Mouse (Mus musculus) embryonic fibroblast, embryonic 13.5 days (primary cell): ENCODE measurements around the gene Cpn2. TPM values are rescaled to one million over a fixed set of nuclear protein-coding genes. Genes with fewer than 3 reads are reported as not detected.

Experiments
- H3K27ac ChIP-seq: 2 replicates; pipeline ENCODE4 v1.5.1; 2012; ENCODE audit warnings: low read length, control low read depth, inconsistent platforms; ENCODE audit not compliant: insufficient read depth
- H3K4me1 ChIP-seq: 2 replicates; pipeline ENCODE4 v1.6.1; 2011; ENCODE audit warnings: low read length; ENCODE audit not compliant: control insufficient read depth, insufficient read depth
- H3K4me3 ChIP-seq: 2 replicates; pipeline ENCODE4 v1.5.1; 2011; ENCODE audit warnings: mild to moderate bottlenecking, control low read depth, low read length; ENCODE audit not compliant: insufficient read depth
- CTCF ChIP-seq: IDR thresholded peaks from 2 replicates; pipeline ENCODE4 v1.5.1; 2011; ENCODE audit warnings: mild to moderate bottlenecking, control low read depth, low read length, moderate library complexity, borderline replicate concordance; ENCODE audit not compliant: insufficient read depth
- POLR2A ChIP-seq: IDR thresholded peaks from 2 replicates; pipeline ENCODE4 v1.6.1; 2011; ENCODE audit warnings: low read depth, mild to moderate bottlenecking, control low read depth, low read length, moderate library complexity
- polyA plus RNA-seq: library from polyadenylated mRNA; stranded (reverse); fragments of >200 nt; gene quantifications from 2 replicates; pipeline ENCODE4 v1.2.4, GENCODE M21; 2011; ENCODE audit warnings: low read depth; ENCODE audit not compliant: missing spikeins, insufficient read length

Cpn2 gene
- polyA plus RNA-seq, 1 experiment: 0.67 TPM

DNA sequence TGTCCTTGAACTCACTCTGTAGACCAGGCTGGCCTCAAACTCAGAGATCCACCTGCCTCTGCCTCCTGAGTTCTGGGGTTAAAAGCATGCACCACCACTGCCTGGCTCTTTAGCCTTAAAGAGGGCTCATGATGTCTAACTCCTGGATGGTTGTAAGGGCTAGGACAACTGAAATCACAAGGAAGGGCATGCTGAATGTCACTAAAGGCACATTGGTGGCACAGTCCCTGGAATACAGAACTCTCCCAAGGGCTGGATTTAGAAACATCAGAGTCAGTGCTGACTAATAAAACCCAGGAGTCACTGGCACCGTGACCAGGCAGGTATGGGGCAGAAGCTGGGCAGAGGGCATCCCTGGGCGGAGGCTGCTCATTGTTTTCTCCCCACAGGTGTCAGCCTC is 36.1 kb upstream of the Cpn2 start:
- no peak overlapping the region for H3K27ac ChIP-seq
- no peak overlapping the region for H3K4me3 ChIP-seq
- TF ChIP-seq POLR2A (no peak), CTCF (no peak)
- H3K4me1 ChIP-seq: no peaks in the 10 kb centered on the region

DNA sequence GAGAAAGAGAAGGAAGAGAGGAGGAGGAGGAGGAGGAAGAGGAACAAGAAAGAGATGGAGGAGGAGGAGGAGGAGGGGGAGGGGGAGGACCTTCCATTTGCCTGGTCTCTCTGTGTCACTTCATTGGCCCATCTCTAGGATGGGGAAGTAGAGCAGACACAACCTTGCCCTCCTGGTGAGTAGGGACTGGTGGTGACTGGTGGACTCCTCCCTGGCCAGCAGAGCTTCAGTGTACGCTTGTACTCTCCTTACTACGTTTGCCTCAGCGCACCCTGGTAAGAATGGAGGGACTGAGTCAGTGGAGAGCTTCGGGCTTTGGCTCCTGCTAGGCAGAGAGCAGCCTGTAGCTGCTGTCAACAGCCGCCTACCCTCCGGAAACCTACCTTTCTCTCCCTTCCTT is 35.4 kb upstream of the Cpn2 start:
- Histone ChIP-seq H3K4me1 (no peaks in the 10 kb centered on the region), H3K4me3 (no peak overlapping the region), H3K27ac (no peak overlapping the region)
- TF ChIP-seq POLR2A: no peak

DNA sequence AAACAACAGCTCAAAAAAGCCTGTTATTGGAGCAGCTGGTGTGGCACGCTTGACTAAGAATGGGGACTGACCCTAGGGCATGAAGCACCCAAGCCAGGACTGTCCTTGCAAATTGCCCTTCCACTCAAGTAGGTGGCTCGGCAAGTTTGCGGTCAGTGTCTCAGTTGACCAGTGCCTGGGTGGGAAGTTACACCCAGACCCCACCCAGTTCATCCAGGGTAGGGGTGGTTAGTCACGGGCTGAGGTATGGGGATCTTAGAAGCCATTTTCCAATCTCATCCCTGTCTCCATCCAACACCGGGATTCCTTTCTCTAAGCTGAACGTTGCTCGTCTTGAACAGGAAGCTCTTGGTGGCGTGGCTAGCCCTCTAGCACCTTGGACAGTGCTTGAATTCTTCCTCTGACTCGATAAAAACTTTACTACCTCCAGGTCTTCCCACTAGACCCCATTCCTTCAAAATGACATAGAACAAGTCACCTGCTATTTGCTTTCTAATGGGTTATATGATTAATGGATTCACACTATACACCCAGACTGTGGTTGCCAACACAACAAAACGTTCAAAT is 32.5 kb upstream of the Cpn2 start:
- H3K27ac ChIP-seq: no peak overlapping the region
- TF ChIP-seq POLR2A (no peak), CTCF (no peak)
- H3K4me3 ChIP-seq: no peak overlapping the region
- no peaks in the 10 kb centered on the region for H3K4me1 ChIP-seq

GRCm38 (mm10) chr16:30297450-30297849 is 30.2 kb upstream of the Cpn2 start:
- no peak for TF ChIP-seq CTCF
- TF ChIP-seq POLR2A: no peak
- Histone ChIP-seq H3K4me3 (no peak overlapping the region), H3K4me1 (no peaks in the 10 kb centered on the region), H3K27ac (no peak overlapping the region)

- Histone ChIP-seq H3K4me3 (no peak overlapping the region), H3K27ac (no peak overlapping the region), H3K4me1 (no peaks in the 10 kb centered on the region)
- TF ChIP-seq POLR2A (no peak), CTCF (no peak)
These were observed 29.4 kb upstream of the Cpn2 start for GRCm38 (mm10) chr16:30296601-30297275.

- no peak overlapping the region for H3K4me3 ChIP-seq
- no peaks in the 10 kb centered on the region for H3K4me1 ChIP-seq
- TF ChIP-seq POLR2A (no peak), CTCF (no peak)
- no peak overlapping the region for H3K27ac ChIP-seq
These were observed 27.8 kb upstream of the Cpn2 start for GRCm38 (mm10) chr16:30295106-30295505.

GRCm38 (mm10) chr16:30290436-30290835 is 23.1 kb upstream of the Cpn2 start:
- Histone ChIP-seq H3K4me3 (no peak overlapping the region), H3K27ac (no peak overlapping the region), H3K4me1 (no peaks in the 10 kb centered on the region)
- TF ChIP-seq POLR2A (no peak), CTCF (no peak)

DNA sequence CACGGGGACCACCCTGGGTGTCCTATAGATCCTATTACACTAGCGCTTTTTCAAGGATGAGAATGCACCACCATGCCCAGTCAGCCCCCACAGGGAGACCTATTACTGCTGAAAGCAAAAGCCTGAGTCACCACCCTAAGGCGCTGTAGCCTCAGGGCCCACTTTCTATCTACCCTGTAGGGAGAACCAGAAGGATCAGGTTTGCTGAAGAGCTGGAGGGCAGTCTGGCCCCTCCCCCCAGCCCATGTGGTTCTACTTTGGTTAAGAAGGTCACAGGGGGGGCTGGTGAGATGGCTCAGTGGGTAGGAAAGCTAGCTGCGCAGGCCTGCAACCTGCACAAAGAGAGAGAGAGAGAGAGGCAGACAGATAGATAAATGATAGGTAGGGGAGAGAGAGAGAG is 18.4 kb upstream of the Cpn2 start:
- Histone ChIP-seq H3K4me3 (no peak overlapping the region), H3K27ac (no peak overlapping the region), H3K4me1 (peaks cover 5% of the 10 kb centered on the region)
- no peak for TF ChIP-seq POLR2A
- no peak for TF ChIP-seq CTCF

DNA sequence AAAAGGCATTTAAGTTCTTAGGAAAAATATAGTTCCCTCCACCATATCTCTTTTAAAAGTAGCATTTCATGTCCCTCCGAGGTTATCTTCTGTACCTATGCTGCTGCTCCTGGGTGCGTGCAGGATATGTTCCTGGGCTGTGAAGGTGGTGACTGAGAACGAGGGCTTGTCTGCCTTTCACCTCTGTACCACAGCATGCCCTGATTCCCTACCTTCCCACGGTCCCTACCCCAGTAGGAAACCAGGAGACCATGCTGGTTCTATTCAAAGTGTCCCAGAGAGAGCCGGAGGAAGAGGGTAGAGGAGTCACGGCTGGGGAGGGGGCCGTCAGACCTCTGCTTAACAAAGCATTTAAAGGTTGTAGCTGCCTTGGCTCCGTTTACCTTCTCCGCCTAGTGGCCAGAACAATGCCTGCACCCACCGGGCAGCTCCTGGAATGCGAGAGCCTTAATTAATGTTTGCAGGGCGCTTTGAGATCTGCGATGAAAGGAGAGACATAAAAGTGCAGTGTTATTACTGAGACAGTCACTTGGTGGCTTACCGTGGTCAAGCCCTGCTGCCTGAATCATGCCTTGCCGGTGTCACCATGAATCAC is 16.5 kb upstream of the Cpn2 start:
- TF ChIP-seq CTCF: peak; percentile 57; the same call in 1 of the 2 replicates
- TF ChIP-seq POLR2A: no peak
- Histone ChIP-seq H3K27ac (no peak overlapping the region), H3K4me3 (no peak overlapping the region), H3K4me1 (peaks cover 8% of the 10 kb centered on the region)

DNA sequence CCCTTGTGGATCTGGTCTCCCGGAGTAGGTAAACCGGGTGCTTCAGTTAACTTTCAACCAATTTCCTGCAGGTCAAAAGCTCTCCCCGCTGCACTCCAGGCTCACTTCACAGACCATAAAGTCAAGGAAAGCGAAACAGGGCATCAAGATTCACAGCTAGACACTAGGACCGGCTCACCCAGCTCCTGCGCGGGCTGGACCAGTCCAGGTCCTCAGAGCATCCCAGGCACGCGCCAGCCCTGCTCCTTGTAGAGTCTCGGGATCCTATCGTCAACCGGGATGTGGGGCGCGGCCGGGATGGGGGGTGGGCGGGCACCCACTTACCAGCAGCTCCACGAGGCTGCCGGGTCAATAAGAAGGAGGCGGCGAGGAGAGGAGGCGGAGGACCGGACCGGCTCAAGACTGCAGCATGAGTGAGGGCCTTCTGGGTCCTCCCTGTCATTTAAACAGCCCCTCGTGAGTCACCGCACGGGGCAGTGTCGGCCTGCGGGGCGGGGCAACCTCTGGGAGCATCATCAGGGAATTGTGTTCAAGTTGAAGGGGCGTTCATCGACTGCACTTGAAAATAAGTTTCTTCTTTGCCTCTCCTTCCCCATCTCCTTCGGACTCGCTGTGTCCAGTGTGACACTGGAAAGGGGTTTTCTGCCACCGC is 15.7 kb upstream of the Cpn2 start, which contains the start of gene Lrrc15:
TSS of gene Lrrc15 (minus strand) at position 413 of the 652 bp plus-strand sequence.
- peaks cover 8% of the 10 kb centered on the region for H3K4me1 ChIP-seq
- TF ChIP-seq CTCF (0 out of 2 replicates have a peak, but pooled peaks have one; percentile 12), POLR2A (peak; percentile 66; the same call in 1 of the 2 replicates)
- peak within 1 kb of the TSS; percentile 25 for H3K4me3 ChIP-seq
- peak within 1 kb of the TSS; percentile 2; the same call in 1 of the 2 replicates for H3K27ac ChIP-seq
